ENCODE assay signal across 9 mouse cellular contexts in genomic region chrX:70330202-70330843, GRCm38 (mm10). TPM values are rescaled to one million over a fixed set of nuclear protein-coding genes. Genes with fewer than 3 reads are reported as not detected.
DNase-seq lines count a peak whose midpoint lies in the region; ATAC-seq and TF ChIP-seq lines count a peak whose summit lies in the region.
"Had no signal": no experiment of that assay in that cellular context is flagged by ENCODE, and none has a peak within 500 bp of the region (broad histone marks: within the 10 kb centered on the region; RNA-seq: fewer than 3 reads in every experiment).

No protein-coding gene starts in this region.

- H3K27ac ChIP-seq in spleen, adult 2 months (ENCODE audit: insufficient read depth, low read length): no peak overlapping the region
- H3K27ac ChIP-seq in forebrain, embryonic 16.5 days (ENCODE audit: low read length): no peak overlapping the region
- no peak overlapping the region for H3K27ac ChIP-seq in hindbrain, embryonic 14.5 days
- no peak overlapping the region for H3K27ac ChIP-seq in midbrain, embryonic 13.5 days
- H3K27ac ChIP-seq: embryonic facial prominence, embryonic 13.5 days had no signal

- no peak overlapping the region for H3K4me2 ChIP-seq in forebrain, embryonic 16.5 days (ENCODE audit: low read length)
- no peak overlapping the region for H3K4me2 ChIP-seq in hindbrain, embryonic 14.5 days (replicated peaks)
- no peak overlapping the region for H3K4me2 ChIP-seq in midbrain, embryonic 13.5 days (replicated peaks)
- H3K4me2 ChIP-seq: embryonic facial prominence, embryonic 13.5 days had no signal

- ATAC-seq in forebrain, embryonic 16.5 days: peak; percentile 83
- ATAC-seq in hindbrain, embryonic 14.5 days (ENCODE audit: low FRiP score): peak; percentile 85
- ATAC-seq in midbrain, embryonic 13.5 days: peak; percentile 83

- no peaks in the 10 kb centered on the region for H3K27me3 ChIP-seq in spleen, adult 2 months (ENCODE audit: control insufficient read depth, insufficient read depth, low read length)
- no peaks in the 10 kb centered on the region for H3K27me3 ChIP-seq in forebrain, embryonic 16.5 days (replicated peaks; ENCODE audit: control insufficient read depth, insufficient read depth, low read length)
- no peaks in the 10 kb centered on the region for H3K27me3 ChIP-seq in hindbrain, embryonic 14.5 days (ENCODE audit: control insufficient read depth, insufficient read depth, low read length)
- H3K27me3 ChIP-seq in midbrain, embryonic 13.5 days: no peaks in the 10 kb centered on the region
- no peaks in the 10 kb centered on the region for H3K27me3 ChIP-seq in splenic B cell, adult 2 months (ENCODE audit: control insufficient read depth, insufficient read depth, low read length, poor library complexity, severe bottlenecking)
- H3K27me3 ChIP-seq: embryonic facial prominence, embryonic 13.5 days had no signal

- peak; percentile 33; the same call in 1 of the 2 replicates for TF ChIP-seq CTCF in spleen, adult 2 months (IDR thresholded peaks at IDR 0.05; ENCODE audit: extremely low read depth, insufficient read depth, insufficient read length, insufficient replicate concordance)

- no peaks in the 10 kb centered on the region for H3K36me3 ChIP-seq in spleen, adult 2 months (ENCODE audit: control insufficient read depth, insufficient read depth, low read length)
- H3K36me3 ChIP-seq in forebrain, embryonic 16.5 days (ENCODE audit: control insufficient read depth, insufficient read depth): no peaks in the 10 kb centered on the region
- no peaks in the 10 kb centered on the region for H3K36me3 ChIP-seq in hindbrain, embryonic 14.5 days (replicated peaks; ENCODE audit: control insufficient read depth, insufficient read depth)
- H3K36me3 ChIP-seq in midbrain, embryonic 13.5 days: no peaks in the 10 kb centered on the region
- no peaks in the 10 kb centered on the region for H3K36me3 ChIP-seq in splenic B cell, adult 2 months (ENCODE audit: control insufficient read depth, insufficient read depth, low read length, poor library complexity, severe bottlenecking)
- H3K36me3 ChIP-seq: embryonic facial prominence, embryonic 13.5 days had no signal

- no peak for TF ChIP-seq POLR2A in spleen, adult 2 months (IDR thresholded peaks at IDR 0.05; ENCODE audit: low read depth, low read length)

- no peak overlapping the region for H3K4me3 ChIP-seq in spleen, adult 2 months (ENCODE audit: extremely low read depth, insufficient read depth, insufficient read length)
- H3K4me3 ChIP-seq in forebrain, embryonic 16.5 days (replicated peaks; ENCODE audit: low read length): no peak overlapping the region
- no peak overlapping the region for H3K4me3 ChIP-seq in hindbrain, embryonic 14.5 days (replicated peaks; ENCODE audit: low read length)
- H3K4me3 ChIP-seq in midbrain, embryonic 13.5 days (replicated peaks): no peak overlapping the region
- H3K4me3 ChIP-seq: embryonic facial prominence, embryonic 13.5 days had no signal

- H3K4me1 ChIP-seq in spleen, adult 2 months (ENCODE audit: control insufficient read depth, insufficient read depth, insufficient read length): no peaks in the 10 kb centered on the region
- no peaks in the 10 kb centered on the region for H3K4me1 ChIP-seq in forebrain, embryonic 16.5 days (replicated peaks; ENCODE audit: control insufficient read depth, insufficient read depth, low read length)
- no peaks in the 10 kb centered on the region for H3K4me1 ChIP-seq in hindbrain, embryonic 14.5 days (replicated peaks; ENCODE audit: control insufficient read depth, insufficient read depth, low read length)
- H3K4me1 ChIP-seq in midbrain, embryonic 13.5 days (replicated peaks): no peaks in the 10 kb centered on the region
- H3K4me1 ChIP-seq: embryonic facial prominence, embryonic 13.5 days had no signal

- 26% methylated on average over 6 of the region's 6 CpGs for WGBS in spleen, adult 2 months
- WGBS in forebrain, embryonic 16.5 days: 14% methylated on average over 6 of the region's 6 CpGs
- 22% methylated on average over 6 of the region's 6 CpGs for WGBS in hindbrain, embryonic 14.5 days
- 20% methylated on average over 6 of the region's 6 CpGs for WGBS in midbrain, embryonic 13.5 days

- no peaks in the 10 kb centered on the region for H3K9me3 ChIP-seq in forebrain, embryonic 16.5 days (ENCODE audit: control insufficient read depth, low read length)
- no peaks in the 10 kb centered on the region for H3K9me3 ChIP-seq in hindbrain, embryonic 14.5 days (ENCODE audit: control insufficient read depth, low read length)
- H3K9me3 ChIP-seq in midbrain, embryonic 13.5 days: no peaks in the 10 kb centered on the region
- H3K9me3 ChIP-seq: embryonic facial prominence, embryonic 13.5 days had no signal

- peak in 1 of 2 experiments; percentile 4 for DNase-seq in spleen, adult 2 months (ENCODE audit: low read depth in 1 of 2, low spot score in 2 of 2)
- no peak for DNase-seq in spleen, adult 12 weeks (ENCODE audit: low spot score)
- peak; percentile 66 for DNase-seq in cerebellum, adult 11-12 months
- peak; percentile 74 for DNase-seq in hindbrain, embryonic 14.5 days (ENCODE audit: low spot score)
- peak; percentile 18 to 27 for DNase-seq in left cerebral cortex, adult 8-10 months (ENCODE audit: low spot score in 2 of 2)
- peak; percentile 26 for DNase-seq in splenic B cell, adult 2 months (ENCODE audit: low read depth, low spot score)

- no peak overlapping the region for H3K9ac ChIP-seq in forebrain, embryonic 16.5 days (replicated peaks; ENCODE audit: low read depth, low read length)
- no peak overlapping the region for H3K9ac ChIP-seq in hindbrain, embryonic 14.5 days
- no peak overlapping the region for H3K9ac ChIP-seq in midbrain, embryonic 13.5 days (replicated peaks)
- H3K9ac ChIP-seq: embryonic facial prominence, embryonic 13.5 days had no signal

RNA-seq across cellular contexts. Expression of gene Ids, which starts 34.6 kb away (rescaled TPM):
- polyA plus RNA-seq in spleen, adult 2 months (2012; rRNA removed): 13.4 and 14.1 TPM in 2 replicates
- 16.1 and 16.8 TPM in 2 replicates for polyA plus RNA-seq in forebrain, embryonic 16.5 days (2015; fragmentation: Nextera tagmentation; extraction: Ambion mirVana)
- polyA plus RNA-seq in hindbrain, embryonic 14.5 days (2014; fragmentation: Nextera tagmentation; extraction: Ambion mirVana): 19.6 and 19.8 TPM in 2 replicates
- total RNA-seq in left cerebral cortex, adult 8-10 months (2022): 100 to 1,000 TPM; 310 to 400 (median 341) TPM
- 11.3 and 14.2 TPM in 2 replicates for polyA plus RNA-seq in midbrain, embryonic 13.5 days (2015; fragmentation: Nextera tagmentation; extraction: Ambion mirVana)

RNA-seq across cellular contexts. Expression of gene 1110012L19Rik, which starts 55.4 kb away (rescaled TPM):
- 2.3 and 3.0 TPM in 2 replicates for polyA plus RNA-seq in spleen, adult 2 months (2012; rRNA removed)
- 39.1 and 42.6 TPM in 2 replicates for polyA plus RNA-seq in forebrain, embryonic 16.5 days (2015; fragmentation: Nextera tagmentation; extraction: Ambion mirVana)
- 38.0 and 40.9 TPM in 2 replicates for polyA plus RNA-seq in hindbrain, embryonic 14.5 days (2014; fragmentation: Nextera tagmentation; extraction: Ambion mirVana)
- total RNA-seq in left cerebral cortex, adult 8-10 months (2022): 10 to 100 TPM; 11.0 to 14.5 (median 11.8) TPM
- 33.9 and 36.2 TPM in 2 replicates for polyA plus RNA-seq in midbrain, embryonic 13.5 days (2015; fragmentation: Nextera tagmentation; extraction: Ambion mirVana)
